Mouse (Mus musculus) olfactory bulb, adult 2 months (tissue): ENCODE measurements around the gene Ankfn1. TPM values are rescaled to one million over a fixed set of nuclear protein-coding genes. Genes with fewer than 3 reads are reported as not detected.
A peak's percentile ranks its signal among the peaks of the same experiment; 100 is the strongest.

ENCODE experiments used
- H3K27ac ChIP-seq: fragments of 200-500 bp; 2 replicates; pipeline ENCODE4 v1.5.1; 2012; ENCODE audit warnings: low read depth, low read length; ENCODE audit not compliant: insufficient read depth
- H3K4me1 ChIP-seq: fragments of 200-500 bp; 2 replicates; pipeline ENCODE4 v1.6.1; 2012; ENCODE audit warnings: low read length; ENCODE audit not compliant: control insufficient read depth, insufficient read depth
- H3K4me3 ChIP-seq: fragments of 200-500 bp; 2 replicates; pipeline ENCODE4 v1.5.1; 2012; ENCODE audit warnings: mild to moderate bottlenecking, low read depth, low read length, moderate library complexity; ENCODE audit not compliant: insufficient read depth
- CTCF ChIP-seq: fragments of 200-500 bp; IDR thresholded peaks from 2 replicates; pipeline ENCODE4 v1.5.1; 2012; ENCODE audit warnings: low read depth, mild to moderate bottlenecking, low read length, moderate library complexity; ENCODE audit not compliant: insufficient read depth
- POLR2A ChIP-seq: fragments of 200-500 bp; IDR thresholded peaks from 2 replicates; pipeline ENCODE4 v1.6.1; 2012; ENCODE audit warnings: mild to moderate bottlenecking, low read depth, low read length, moderate library complexity; ENCODE audit not compliant: insufficient read depth
- WGBS: fragments of 180-500 bp; shearing (Covaris S2); methylation state at CpG from one replicate; pipeline ENCODE4 v1.1.7; 2018; 5-methylcytosine and 5-hydroxymethylcytosine counted together
- polyA plus RNA-seq: library from polyadenylated mRNA; stranded (reverse); fragments of >200 nt; gene quantifications from 2 replicates; pipeline ENCODE4 v1.2.4, GENCODE M21; 2012; ENCODE audit warnings: low replicate concordance; ENCODE audit not compliant: missing spikeins, insufficient read depth, insufficient read length

The Ankfn1 gene
- polyA plus RNA-seq, 1 experiment: not detected

GRCm38 (mm10) chr11:89696431-89697403 is 80.7 kb downstream of the Ankfn1 start:
- no peak overlapping the region for H3K27ac ChIP-seq
- H3K4me1 ChIP-seq: peaks cover 10% of the 10 kb centered on the region
- 15% methylated on average over 18 of the region's 18 CpGs for WGBS
- peak overlapping the region; percentile 29 for H3K4me3 ChIP-seq
- TF ChIP-seq POLR2A: no peak
- TF ChIP-seq CTCF: no peak

GRCm38 (mm10) chr11:89693686-89694085 is 83.8 kb downstream of the Ankfn1 start:
- TF ChIP-seq CTCF (no peak), POLR2A (no peak)
- WGBS: 93% methylated on average over 4 of the region's 4 CpGs
- no peak overlapping the region for H3K27ac ChIP-seq
- peaks cover 10% of the 10 kb centered on the region for H3K4me1 ChIP-seq
- no peak overlapping the region for H3K4me3 ChIP-seq

- TF ChIP-seq POLR2A (no peak), CTCF (no peak)
- H3K4me3 ChIP-seq: no peak overlapping the region
- H3K4me1 ChIP-seq: peaks cover 6% of the 10 kb centered on the region; the same call in 1 of the 2 replicates
- H3K27ac ChIP-seq: no peak overlapping the region
- 52% methylated on average over 2 of the region's 2 CpGs for WGBS
Observed at GRCm38 (mm10) chr11:89676922-89677321, 100.5 kb downstream of the Ankfn1 start.

GRCm38 (mm10) chr11:89673916-89674507 is 103.4 kb downstream of the Ankfn1 start:
- WGBS: 26% methylated on average over 1 of the region's 1 CpGs
- no peak overlapping the region for H3K4me3 ChIP-seq
- TF ChIP-seq CTCF: no peak
- no peak for TF ChIP-seq POLR2A
- no peak overlapping the region for H3K27ac ChIP-seq
- peaks cover 5% of the 10 kb centered on the region; the same call in 1 of the 2 replicates for H3K4me1 ChIP-seq

- no peak overlapping the region for H3K4me3 ChIP-seq
- peaks cover 3% of the 10 kb centered on the region; the same call in 1 of the 2 replicates for H3K4me1 ChIP-seq
- TF ChIP-seq POLR2A: no peak
- WGBS: 70% methylated on average over 3 of the region's 3 CpGs
- no peak overlapping the region for H3K27ac ChIP-seq
Observed at GRCm38 (mm10) chr11:89672510-89673085, 104.9 kb downstream of the Ankfn1 start.

- no peak overlapping the region for H3K27ac ChIP-seq
- 28% methylated on average over 14 of the region's 14 CpGs for WGBS
- H3K4me3 ChIP-seq: no peak overlapping the region
- no peaks in the 10 kb centered on the region for H3K4me1 ChIP-seq
- TF ChIP-seq CTCF (no peak), POLR2A (no peak)
Observed at GRCm38 (mm10) chr11:89665170-89665880, 112.1 kb downstream of the Ankfn1 start.

- Histone ChIP-seq H3K4me3 (no peak overlapping the region), H3K4me1 (no peaks in the 10 kb centered on the region), H3K27ac (no peak overlapping the region)
- 94% methylated on average over 3 of the region's 3 CpGs for WGBS
- no peak for TF ChIP-seq POLR2A
- TF ChIP-seq CTCF: no peak
Observed at GRCm38 (mm10) chr11:89659048-89659447, 118.4 kb downstream of the Ankfn1 start.

GRCm38 (mm10) chr11:89656556-89656955 is 120.9 kb downstream of the Ankfn1 start:
- H3K4me1 ChIP-seq: no peaks in the 10 kb centered on the region
- no peak overlapping the region for H3K27ac ChIP-seq
- H3K4me3 ChIP-seq: no peak overlapping the region
- TF ChIP-seq POLR2A (no peak), CTCF (no peak)
